Mouse (Mus musculus): ENCODE results near the gene Bricd5. TPM values are rescaled to one million over a fixed set of nuclear protein-coding genes. Genes with fewer than 3 reads are reported as not detected.
"Not testable (repeated sequence)": the region's sequence is repeated elsewhere in the genome, so short reads cannot be mapped to it uniquely, and the experiment has no call there.

The Bricd5 gene
- polyA plus RNA-seq, 1 experiment from 2014 or later, result 1.6 TPM

DNA sequence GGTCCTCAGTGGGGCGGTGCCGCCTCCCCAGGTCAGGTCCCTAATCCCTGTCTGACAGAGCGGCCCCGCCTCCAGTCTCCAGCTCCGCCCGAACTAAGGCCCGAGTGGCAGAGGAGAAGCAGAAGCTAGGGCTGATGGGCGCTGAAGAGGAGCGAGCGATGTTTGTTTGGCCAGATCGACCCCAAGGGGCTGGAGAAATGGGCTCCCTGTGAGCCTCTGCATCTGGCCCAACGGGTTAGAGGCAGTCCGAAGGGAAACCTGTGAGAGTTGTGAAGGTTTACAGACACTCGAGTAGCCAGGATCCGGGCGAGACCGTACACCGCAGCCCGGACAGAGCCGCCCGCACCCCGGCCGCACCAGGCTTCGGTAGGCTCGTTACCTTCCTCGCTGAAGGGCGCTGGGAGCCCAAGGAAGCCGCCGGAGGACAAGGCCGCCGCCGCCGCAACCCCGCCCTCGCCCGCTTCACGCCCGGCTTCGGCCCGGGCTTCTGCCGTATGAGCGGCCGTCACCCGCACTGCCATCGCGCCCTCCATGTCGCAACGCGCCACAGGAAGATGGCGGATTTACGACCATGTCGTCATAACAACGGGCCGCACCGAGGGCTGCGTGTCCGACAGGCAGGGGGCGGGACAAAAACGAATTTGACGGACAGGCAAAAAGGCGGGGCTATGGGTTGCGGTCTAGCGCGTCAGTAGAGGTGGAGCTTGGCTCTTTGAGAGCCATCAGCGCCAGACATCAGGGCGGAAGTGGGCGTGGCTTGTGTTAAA is 18.7 kb upstream of the Bricd5 start:
- Histone ChIP-seq H3K27ac (peak overlapping the region; percentile 99), H3K4me3 (replicated peaks; ENCODE audit: low read depth, low read length) (peak overlapping the region; percentile 89), H3K4me2 (ENCODE audit: low read length) (peak overlapping the region; percentile 69), H3K4me1 (replicated peaks; ENCODE audit: insufficient read depth, low read length) (0 out of 2 replicates have a peak, but pooled peaks cover 8% of the 10 kb centered on the region), H3K9ac (ENCODE audit: low read depth, low read length) (peak overlapping the region; percentile 87), H3K36me3 (ENCODE audit: insufficient read depth, low read length) (peaks cover 2% of the 10 kb centered on the region; the same call in 1 of the 2 replicates), H3K9me3 (replicated peaks; ENCODE audit: low read length) (no peaks in the 10 kb centered on the region), H3K27me3 (ENCODE audit: insufficient read depth, low read length) (no peaks in the 10 kb centered on the region)
- WGBS, result under 1% methylated on average over 63 of the region's 67 CpGs
- DNase-seq (ENCODE audit: low spot score) (peak; percentile 100), ATAC-seq (replicated peaks; ENCODE audit: low FRiP score, low read depth) (peak; percentile 93)
- peak; percentile 48; the same call in 1 of the 2 replicates for TF ChIP-seq CTCF (IDR thresholded peaks at IDR 0.05; ENCODE audit: low read depth)

DNA sequence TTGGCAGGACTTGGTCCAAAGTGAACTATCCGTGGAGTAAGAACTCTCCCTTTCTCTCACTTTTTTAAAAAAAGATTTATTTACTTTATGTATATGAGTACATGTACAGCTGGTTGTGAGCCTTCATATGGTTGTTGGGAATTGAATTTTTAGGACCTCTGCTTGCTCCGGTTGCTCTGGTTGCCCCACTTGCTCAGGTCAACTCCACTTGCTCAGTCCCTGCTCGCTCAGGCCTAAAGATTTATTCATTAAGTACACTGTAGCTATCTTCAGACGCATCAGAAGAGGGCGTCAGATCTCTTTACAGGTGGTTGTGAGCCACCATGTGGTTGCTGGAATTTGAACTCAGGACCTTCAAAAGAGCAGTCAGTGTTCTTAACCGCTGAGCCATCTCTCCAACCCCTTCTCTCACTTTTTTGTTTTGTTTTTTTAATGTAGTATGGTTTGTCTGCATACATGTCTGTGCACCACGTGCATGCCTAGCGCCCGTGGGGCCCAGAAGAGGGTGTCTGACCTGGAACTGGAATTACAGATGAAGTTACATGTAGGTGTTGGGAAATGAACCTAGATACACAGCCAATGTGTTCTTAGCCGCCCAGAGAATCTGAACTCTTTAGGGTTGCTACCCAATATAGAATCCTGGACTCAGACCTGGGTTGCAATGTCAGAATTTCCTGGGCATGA is 18.0 kb upstream of the Bricd5 start:
- DNase-seq (ENCODE audit: low spot score); H3K4me1 ChIP-seq (replicated peaks; ENCODE audit: insufficient read depth, low read length); H3K27me3 ChIP-seq (ENCODE audit: insufficient read depth, low read length); H3K9me3 ChIP-seq (replicated peaks; ENCODE audit: low read length); H3K9ac ChIP-seq (ENCODE audit: low read depth, low read length); H3K36me3 ChIP-seq (ENCODE audit: insufficient read depth, low read length): not testable (repeated sequence)
- H3K27ac ChIP-seq, result peak overlapping the region; percentile 60
- peak; percentile 17 for ATAC-seq (replicated peaks; ENCODE audit: low FRiP score, low read depth)
- 42% methylated on average over 10 of the region's 10 CpGs for whole genome bisulfite sequencing
- H3K4me3 ChIP-seq (replicated peaks; ENCODE audit: low read depth, low read length), result peak overlapping the region; percentile 17
- H3K4me2 ChIP-seq (ENCODE audit: low read length), result peak overlapping the region; percentile 39
- TF ChIP-seq CTCF (IDR thresholded peaks at IDR 0.05; ENCODE audit: low read depth), result peak; percentile 29

DNA sequence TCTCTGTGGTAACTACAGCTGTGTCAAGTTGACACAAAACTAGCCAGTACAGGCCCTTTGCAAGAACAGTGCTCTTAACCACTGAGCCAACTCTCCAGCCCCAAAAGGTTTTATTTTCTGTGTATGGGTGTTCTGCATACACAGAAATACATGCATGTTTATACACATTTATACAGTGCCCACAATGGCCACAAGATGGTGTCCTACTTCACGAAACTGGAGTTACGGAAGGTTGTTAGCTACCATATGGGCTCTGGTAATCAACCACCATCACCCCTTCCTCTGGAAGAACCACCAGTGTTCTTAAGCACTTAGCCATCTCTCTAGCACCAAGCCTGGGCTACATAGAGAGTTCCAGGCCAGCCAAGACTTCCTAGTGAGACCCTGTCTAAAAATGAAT is 12.1 kb upstream of the Bricd5 start:
- H3K4me3 ChIP-seq (replicated peaks; ENCODE audit: low read depth, low read length), result no peak overlapping the region
- no peaks in the 10 kb centered on the region for H3K27me3 ChIP-seq (ENCODE audit: insufficient read depth, low read length)
- 71% methylated on average over 2 of the region's 2 CpGs for WGBS
- no peaks in the 10 kb centered on the region for H3K4me1 ChIP-seq (replicated peaks; ENCODE audit: insufficient read depth, low read length)
- H3K4me2 ChIP-seq (ENCODE audit: low read length), result no peak overlapping the region
- no peak overlapping the region for H3K27ac ChIP-seq
- no peak overlapping the region for H3K9ac ChIP-seq (ENCODE audit: low read depth, low read length)
- no peak for ATAC-seq (replicated peaks; ENCODE audit: low FRiP score, low read depth)
- H3K9me3 ChIP-seq (replicated peaks; ENCODE audit: low read length), result no peaks in the 10 kb centered on the region
- H3K36me3 ChIP-seq (ENCODE audit: insufficient read depth, low read length), result no peaks in the 10 kb centered on the region
- TF ChIP-seq CTCF (IDR thresholded peaks at IDR 0.05; ENCODE audit: low read depth), result peak; percentile 71
- peak; percentile 50 for DNase-seq (ENCODE audit: low spot score)

DNA sequence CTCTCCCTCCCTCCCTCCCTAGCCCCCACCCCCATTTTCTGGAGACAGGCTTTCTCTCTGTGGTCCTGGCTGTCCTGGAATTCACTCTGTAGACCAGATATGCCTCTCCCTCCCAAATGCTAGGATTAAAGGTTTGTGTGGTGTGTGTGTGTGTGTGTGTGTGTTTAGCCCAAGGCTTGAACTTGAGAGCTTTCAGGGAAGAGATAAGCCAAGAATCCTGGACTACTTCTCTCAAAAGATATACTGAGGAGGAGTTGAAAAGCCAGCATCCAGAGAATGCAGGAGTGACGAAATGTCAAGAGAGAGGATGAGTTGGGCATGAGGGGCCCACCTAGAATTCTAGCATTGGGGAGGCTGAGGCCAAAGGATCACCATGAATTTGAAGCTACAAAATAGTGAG is 10.8 kb upstream of the Bricd5 start:
- Histone ChIP-seq H3K9me3 (replicated peaks; ENCODE audit: low read length) (no peaks in the 10 kb centered on the region), H3K9ac (ENCODE audit: low read depth, low read length) (no peak overlapping the region), H3K4me3 (replicated peaks; ENCODE audit: low read depth, low read length) (no peak overlapping the region), H3K27ac (no peak overlapping the region), H3K4me1 (replicated peaks; ENCODE audit: insufficient read depth, low read length) (no peaks in the 10 kb centered on the region), H3K27me3 (ENCODE audit: insufficient read depth, low read length) (no peaks in the 10 kb centered on the region), H3K36me3 (ENCODE audit: insufficient read depth, low read length) (no peaks in the 10 kb centered on the region), H3K4me2 (ENCODE audit: low read length) (no peak overlapping the region)
- DNase-seq (ENCODE audit: low spot score), result no peak
- no peak for TF ChIP-seq CTCF (IDR thresholded peaks at IDR 0.05; ENCODE audit: low read depth)
- ATAC-seq (replicated peaks; ENCODE audit: low FRiP score, low read depth), result no peak
- 85% methylated on average over 1 of the region's 1 CpGs for WGBS

DNA sequence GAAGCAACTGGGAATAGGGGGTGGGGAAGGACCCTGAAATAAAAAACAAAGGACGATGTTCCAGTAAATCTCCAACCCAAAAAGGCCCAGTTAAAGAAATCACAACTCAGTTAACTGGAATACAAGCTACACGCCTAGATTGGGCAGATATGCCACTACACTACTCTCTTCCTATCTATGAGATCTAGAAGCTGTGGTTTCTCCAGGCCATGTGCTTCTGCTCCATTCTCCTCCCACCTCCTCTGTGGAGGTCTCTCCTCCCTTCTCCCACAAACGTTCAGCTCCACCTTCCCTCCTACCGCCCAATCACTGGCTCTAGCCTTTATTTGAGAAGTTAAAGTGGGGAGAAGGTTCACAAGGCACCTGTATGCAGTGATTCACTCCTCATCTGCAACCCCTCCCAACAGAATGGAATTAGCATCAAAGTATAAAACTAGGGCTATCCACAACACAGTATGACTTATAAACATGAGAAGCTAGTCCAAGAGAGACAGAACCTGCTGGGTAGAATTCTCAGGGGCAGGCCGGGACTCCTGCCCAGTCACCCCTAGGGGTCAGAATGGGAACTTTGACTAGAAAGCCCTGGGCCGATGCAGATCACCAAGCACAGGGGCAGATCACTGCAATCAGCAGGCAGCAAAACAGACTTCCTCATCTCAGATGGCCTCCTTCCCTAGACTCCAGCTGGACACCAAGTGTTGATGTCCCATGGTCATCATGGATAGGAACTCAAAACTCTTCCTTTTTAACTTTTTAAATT is 10.1 kb upstream of the Bricd5 start:
- Histone ChIP-seq H3K4me1 (replicated peaks; ENCODE audit: insufficient read depth, low read length) (no peaks in the 10 kb centered on the region), H3K4me2 (ENCODE audit: low read length) (no peak overlapping the region), H3K27ac (no peak overlapping the region), H3K9me3 (replicated peaks; ENCODE audit: low read length) (no peaks in the 10 kb centered on the region), H3K27me3 (ENCODE audit: insufficient read depth, low read length) (no peaks in the 10 kb centered on the region), H3K9ac (ENCODE audit: low read depth, low read length) (no peak overlapping the region), H3K36me3 (ENCODE audit: insufficient read depth, low read length) (no peaks in the 10 kb centered on the region), H3K4me3 (replicated peaks; ENCODE audit: low read depth, low read length) (no peak overlapping the region)
- no peak for DNase-seq (ENCODE audit: low spot score)
- WGBS, result 48% methylated on average over 6 of the region's 6 CpGs
- peak; percentile 40 for ATAC-seq (replicated peaks; ENCODE audit: low FRiP score, low read depth)
- 0 out of 2 replicates have a peak, but pooled peaks have one; percentile 4 for TF ChIP-seq CTCF (IDR thresholded peaks at IDR 0.05; ENCODE audit: low read depth)

DNA sequence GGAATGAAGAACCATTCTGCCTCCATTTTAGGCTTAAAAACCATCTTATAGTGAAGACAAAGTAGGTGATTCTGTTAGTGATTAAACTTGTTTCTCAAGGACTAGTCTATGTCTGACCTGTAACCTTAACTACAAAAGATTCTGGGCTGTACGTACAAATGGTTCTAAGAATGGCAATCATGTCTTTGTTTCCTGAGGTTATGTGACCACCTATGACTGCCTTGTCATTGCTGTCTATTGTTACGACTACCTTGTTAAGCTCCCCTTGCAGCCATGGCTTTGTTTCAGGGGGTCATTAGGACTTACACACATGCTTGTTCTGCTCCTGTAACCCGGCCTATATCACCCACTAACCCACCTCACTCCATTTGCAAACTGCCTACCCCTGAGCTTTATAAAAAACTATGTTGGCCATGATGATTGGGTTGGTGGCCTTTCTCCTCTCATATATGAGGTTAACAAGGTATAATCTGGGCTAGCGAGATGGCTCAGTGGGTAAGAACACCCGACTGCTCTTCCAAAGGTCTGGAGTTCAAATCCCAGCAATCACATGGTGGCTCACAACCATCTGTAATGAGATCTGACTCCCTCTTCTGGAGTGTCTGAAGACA is 4.9 kb upstream of the Bricd5 start:
- no peak overlapping the region for H3K9ac ChIP-seq (ENCODE audit: low read depth, low read length)
- no peaks in the 10 kb centered on the region for H3K27me3 ChIP-seq (ENCODE audit: insufficient read depth, low read length)
- H3K27ac ChIP-seq, result no peak overlapping the region
- H3K4me3 ChIP-seq (replicated peaks; ENCODE audit: low read depth, low read length), result no peak overlapping the region
- no peaks in the 10 kb centered on the region for H3K36me3 ChIP-seq (ENCODE audit: insufficient read depth, low read length)
- H3K9me3 ChIP-seq (replicated peaks; ENCODE audit: low read length), result no peaks in the 10 kb centered on the region
- H3K4me1 ChIP-seq (replicated peaks; ENCODE audit: insufficient read depth, low read length), result peaks cover 24% of the 10 kb centered on the region
- no peak overlapping the region for H3K4me2 ChIP-seq (ENCODE audit: low read length)
- no peak for TF ChIP-seq CTCF (IDR thresholded peaks at IDR 0.05; ENCODE audit: low read depth)
- DNase-seq (ENCODE audit: low spot score) (no peak), ATAC-seq (replicated peaks; ENCODE audit: low FRiP score, low read depth) (no peak)
- WGBS, result 89% methylated on average over 5 of the region's 5 CpGs
